Mouse (Mus musculus) right cerebral cortex, postnatal 10 days (tissue): Measurements from ENCODE around the gene Rngtt.
A peak's percentile ranks its signal among the peaks of the same experiment; 100 is the strongest.

Experiments
- DNase-seq, 2 experiments: peaks; one replicate each; pipeline ENCODE4 v3.0.0; 2021; ENCODE audit warnings: low spot score in 2 of 2

Gene Rngtt

DNA sequence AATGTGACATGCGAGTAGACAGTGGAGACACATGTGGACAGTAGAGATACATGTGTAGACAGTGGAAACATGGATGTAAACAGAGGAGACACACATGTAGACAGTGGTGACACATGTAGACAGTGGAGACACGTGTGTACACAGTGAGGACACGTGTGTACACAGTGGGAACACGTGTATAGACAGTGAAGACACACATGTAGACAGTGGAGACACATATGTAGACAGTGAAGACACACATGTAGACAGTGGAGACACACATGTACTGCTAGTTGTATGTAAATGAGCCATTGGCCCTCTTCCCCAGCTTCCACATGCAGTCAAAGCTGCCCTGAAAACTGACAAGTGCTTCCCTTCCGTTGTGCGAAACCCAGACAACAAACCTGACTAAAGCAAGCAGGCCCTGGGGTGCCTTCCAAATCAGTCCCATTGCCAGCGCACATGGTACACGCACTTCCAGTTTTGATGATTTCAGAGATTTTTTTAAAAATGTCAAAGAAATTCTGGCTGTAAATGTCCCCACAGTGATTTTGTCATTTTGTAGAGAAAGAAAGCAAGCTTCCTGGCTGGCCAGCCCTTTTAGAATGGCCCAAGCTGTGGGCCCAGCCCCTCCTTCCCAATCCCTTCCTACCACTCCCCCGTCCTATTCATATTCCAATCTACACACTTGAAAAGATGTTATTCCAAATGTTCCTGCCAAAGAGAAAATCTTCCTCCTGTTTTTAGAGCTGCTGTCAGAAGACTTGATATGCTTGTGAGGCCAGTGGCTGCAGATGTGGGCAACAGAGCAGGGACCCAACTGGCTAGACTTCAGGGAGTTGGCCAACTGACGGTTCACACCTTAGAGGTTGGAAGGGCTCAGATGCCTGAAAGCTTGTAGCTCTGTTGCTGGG, 204.2 kb downstream of the Rngtt start:
- peak; percentile 64 to 75 for DNase-seq

GRCm38 (mm10) chr4:33520196-33520595, 210.1 kb downstream of the Rngtt start:
- DNase-seq, result no peak

- DNase-seq, result peak; percentile 53 to 80
These were observed 210.8 kb downstream of the Rngtt start for GRCm38 (mm10) chr4:33520938-33521337.

DNA sequence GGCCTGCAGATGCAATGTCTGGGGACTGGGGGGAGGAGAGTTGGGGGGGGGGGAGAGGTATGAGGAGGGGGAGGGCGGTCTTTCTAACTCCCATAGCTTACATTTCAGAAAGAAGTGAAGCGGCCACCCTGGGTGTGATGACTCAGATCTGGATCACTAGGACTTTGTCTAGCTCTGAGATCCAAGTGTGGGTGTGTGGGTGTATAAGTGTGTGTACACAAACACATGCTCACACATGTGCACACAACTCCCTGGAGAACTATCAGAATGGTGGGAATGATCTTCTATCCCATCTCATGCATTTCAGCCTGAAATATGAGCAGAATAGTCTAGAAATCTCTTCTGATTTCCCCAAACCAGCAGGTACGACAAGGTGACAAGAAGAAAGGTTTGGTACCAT, 213.7 kb downstream of the Rngtt start:
- peak in 1 of 2 experiments; percentile 16 for DNase-seq

DNA sequence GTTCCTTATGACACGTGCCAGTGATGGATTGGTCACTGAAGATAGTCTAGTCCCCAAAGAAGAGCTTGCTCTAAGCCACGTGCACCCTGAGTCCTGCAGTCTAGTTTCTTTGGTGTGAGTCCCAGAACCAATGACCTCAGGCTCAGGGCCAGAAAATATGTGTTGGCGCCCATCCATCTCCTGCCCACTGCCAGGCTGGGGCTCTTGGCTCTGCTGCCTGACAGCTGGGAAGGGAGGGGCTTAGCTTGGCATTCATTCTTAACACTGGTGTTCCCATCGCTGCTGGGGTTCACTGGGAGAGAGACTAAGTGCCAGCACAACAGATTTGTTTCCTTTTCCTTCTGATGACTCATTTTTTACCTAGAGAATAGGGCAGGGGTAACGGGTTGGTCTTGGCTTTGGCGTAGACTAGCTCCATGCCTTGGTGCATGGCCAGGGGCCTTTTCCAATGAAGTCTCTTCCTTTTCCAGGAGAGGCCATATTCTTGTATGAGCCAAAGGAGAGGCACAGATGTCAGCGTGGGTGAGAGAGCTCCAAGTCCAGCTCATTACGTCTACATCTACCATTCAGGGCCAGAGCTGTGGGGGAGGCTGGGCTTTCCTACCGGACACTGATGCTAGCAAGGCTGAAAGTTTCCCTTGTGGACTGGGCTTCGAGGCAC, 214.5 kb downstream of the Rngtt start:
- peak; percentile 64 to 69 for DNase-seq

- peak in 1 of 2 experiments; percentile 11 for DNase-seq
These were observed 215.2 kb downstream of the Rngtt start for GRCm38 (mm10) chr4:33525272-33525671.

DNA sequence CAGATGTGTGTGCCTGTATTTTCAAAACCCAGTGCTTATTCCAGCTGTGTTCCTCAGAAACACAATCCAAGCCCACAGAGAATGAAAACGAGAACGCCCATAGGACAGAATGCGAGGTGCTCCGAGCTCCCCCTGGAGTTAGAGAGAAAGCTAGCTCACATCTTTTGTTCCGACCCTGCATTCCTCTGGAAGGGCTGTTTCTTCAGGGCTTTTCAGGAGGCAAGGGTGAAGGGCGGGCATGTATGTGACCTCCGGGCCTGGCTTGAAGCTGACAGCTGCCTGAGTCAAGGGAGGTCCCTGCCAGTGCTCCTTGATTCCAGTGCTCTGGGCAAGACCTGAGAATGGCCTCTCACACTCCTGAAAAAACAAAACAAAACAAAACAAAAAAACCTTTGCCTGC, 216.0 kb downstream of the Rngtt start:
- peak in 1 of 2 experiments; percentile 34 for DNase-seq

GRCm38 (mm10) chr4:33526675-33527074, 216.6 kb downstream of the Rngtt start:
- DNase-seq, result peak; percentile 68 to 72

- no peak for DNase-seq
These were observed 222.5 kb downstream of the Rngtt start for GRCm38 (mm10) chr4:33532596-33532995.

GRCm38 (mm10) chr4:33544755-33545576, 234.9 kb downstream of the Rngtt start:
- DNase-seq, result no peak

- no peak for DNase-seq
These were observed 235.4 kb downstream of the Rngtt start for GRCm38 (mm10) chr4:33545577-33545879.

- DNase-seq, result no peak
These were observed 236.2 kb downstream of the Rngtt start for GRCm38 (mm10) chr4:33546278-33546677.

- no peak for DNase-seq
These were observed 237.3 kb downstream of the Rngtt start for GRCm38 (mm10) chr4:33547315-33547929.

- DNase-seq, result no peak
These were observed 239.5 kb downstream of the Rngtt start for GRCm38 (mm10) chr4:33549606-33550005.
